Mouse (Mus musculus) CH12.LX (cell line): Measurements from ENCODE around the gene Gse1. TPM values are rescaled to one million over a fixed set of nuclear protein-coding genes. Genes with fewer than 3 reads are reported as not detected.

Source experiments
- DNase-seq: peaks from one replicate; pipeline ENCODE4 v3.0.0-alpha.2; 2013; ENCODE audit errors: extremely low read depth
- H3K27ac ChIP-seq: 2 replicates; pipeline ENCODE4 v1.5.1; 2012; ENCODE audit warnings: low read depth, mild to moderate bottlenecking, control low read depth, moderate library complexity; ENCODE audit not compliant: insufficient read depth
- H3K27me3 ChIP-seq: replicated peaks from 2 replicates; pipeline ENCODE3; 2012; ENCODE audit warnings: inconsistent platforms
- H3K36me3 ChIP-seq, 2 experiments: replicated peaks in 1 of 2; 2 replicates each; pipeline versions ENCODE3 to v1.6.1; 2012; ENCODE audit warnings: inconsistent platforms in 1 of 2, low read length in 1 of 2, mild to moderate bottlenecking in 1 of 2, mixed read lengths in 1 of 2, moderate library complexity in 1 of 2; ENCODE audit not compliant: control insufficient read depth in 1 of 2, insufficient read depth in 1 of 2
- H3K4me1 ChIP-seq, 2 experiments: 2 replicates each; pipeline ENCODE4 v1.6.1; 2012; ENCODE audit warnings: inconsistent platforms in 1 of 2, moderate library complexity in 1 of 2; ENCODE audit not compliant: insufficient read depth in 2 of 2, control insufficient read depth in 1 of 2
- H3K4me2 ChIP-seq: 2 replicates; pipeline ENCODE4 v1.6.1; 2012; ENCODE audit warnings: low read depth, mild to moderate bottlenecking, control low read depth; ENCODE audit not compliant: poor library complexity, insufficient read depth, severe bottlenecking
- H3K4me3 ChIP-seq, 3 experiments: fragments of 150-350 bp in 1 of 3; sonication (generic) in 1 of 3; replicated peaks in 1 of 3; 2 replicates each; pipeline versions ENCODE3 to v1.5.1; 2011 to 2012; ENCODE audit warnings: low read depth in 2 of 3, low read length in 2 of 3, mild to moderate bottlenecking in 2 of 3, moderate library complexity in 2 of 3, control low read depth in 1 of 3, improper control_type of control experiment in 1 of 3, inconsistent platforms in 1 of 3, mixed read lengths in 1 of 3; ENCODE audit not compliant: poor library complexity in 1 of 3
- H3K79me2 ChIP-seq: replicated peaks from 2 replicates; pipeline ENCODE4 v1.6.1; 2012; ENCODE audit warnings: mild to moderate bottlenecking, moderate library complexity; ENCODE audit not compliant: control insufficient read depth, poor library complexity, insufficient read depth, severe bottlenecking; ENCODE audit errors: extremely low read depth
- H3K9ac ChIP-seq: 2 replicates; pipeline ENCODE4 v1.6.1; 2012; ENCODE audit warnings: low read depth, mild to moderate bottlenecking, control low read depth, moderate library complexity; ENCODE audit not compliant: insufficient read depth
- H3K9me3 ChIP-seq: replicated peaks from 2 replicates; pipeline ENCODE3; 2012; ENCODE audit warnings: low read length, inconsistent platforms, mixed read lengths
- BHLHE40 ChIP-seq: IDR thresholded peaks from 2 replicates; pipeline ENCODE4 v1.6.1; 2011; ENCODE audit warnings: mild to moderate bottlenecking, low read depth, low read length, improper control_type of control experiment
- CHD2 ChIP-seq: IDR thresholded peaks from 2 replicates; pipeline ENCODE4 v1.6.1; 2011; ENCODE audit warnings: low read length, improper control_type of control experiment
- CTCF ChIP-seq, 2 experiments: IDR thresholded peaks in 1 of 2; conservative IDR thresholded peaks in 1 of 2; 2 replicates each; pipeline ENCODE4 v1.5.1; 2011 to 2012; ENCODE audit warnings: low read depth in 2 of 2, low read length in 2 of 2, improper control_type of control experiment in 1 of 2, inconsistent platforms in 1 of 2, mild to moderate bottlenecking in 1 of 2, moderate library complexity in 1 of 2
- E2F4 ChIP-seq: IDR thresholded peaks from 2 replicates; pipeline ENCODE4 v1.6.1; 2011; ENCODE audit warnings: low read depth, low read length, improper control_type of control experiment; ENCODE audit not compliant: insufficient replicate concordance
- ELF1 ChIP-seq: IDR thresholded peaks from 2 replicates; pipeline ENCODE4 v1.6.1; 2014; ENCODE audit warnings: low read depth, mild to moderate bottlenecking, inconsistent platforms, low read length, improper control_type of control experiment
- EP300 ChIP-seq: IDR thresholded peaks from 2 replicates; pipeline ENCODE4 v1.6.1; 2011; ENCODE audit warnings: low read length, improper control_type of control experiment
- ETS1 ChIP-seq: conservative IDR thresholded peaks from 2 replicates; pipeline ENCODE4 v1.6.1; 2012; ENCODE audit warnings: low read depth, mild to moderate bottlenecking, inconsistent platforms, low read length, improper control_type of control experiment, moderate library complexity
- HCFC1 ChIP-seq: IDR thresholded peaks from 2 replicates; pipeline ENCODE4 v1.6.1; 2012; ENCODE audit warnings: low read depth, mild to moderate bottlenecking, inconsistent platforms, low read length, improper control_type of control experiment
- IRF4 ChIP-seq: IDR thresholded peaks from 2 replicates; pipeline ENCODE4 v1.6.1; 2014; ENCODE audit warnings: low read depth, mild to moderate bottlenecking, inconsistent platforms, low read length, improper control_type of control experiment
- JUN ChIP-seq: IDR thresholded peaks from 2 replicates; pipeline ENCODE4 v1.6.1; 2011; ENCODE audit warnings: low read depth, mild to moderate bottlenecking, low read length, improper control_type of control experiment, moderate library complexity; ENCODE audit not compliant: insufficient read depth
- JUND ChIP-seq: conservative IDR thresholded peaks from 2 replicates; pipeline ENCODE4 v1.6.1; 2011; ENCODE audit warnings: low read depth, low read length, improper control_type of control experiment
- KAT2A ChIP-seq: IDR thresholded peaks from 2 replicates; pipeline ENCODE4 v1.6.1; 2012; ENCODE audit warnings: low read length, improper control_type of control experiment, inconsistent platforms; ENCODE audit not compliant: insufficient replicate concordance
- MAFK ChIP-seq: IDR thresholded peaks from 2 replicates; pipeline ENCODE4 v1.6.1; 2011; ENCODE audit warnings: low read length, improper control_type of control experiment; ENCODE audit not compliant: insufficient replicate concordance
- MAX ChIP-seq: IDR thresholded peaks from 2 replicates; pipeline ENCODE4 v1.6.1; 2011; ENCODE audit warnings: low read length, improper control_type of control experiment
- MAZ ChIP-seq: IDR thresholded peaks from 2 replicates; pipeline ENCODE4 v1.6.1; 2012; ENCODE audit warnings: low read depth, mild to moderate bottlenecking, inconsistent platforms, low read length, improper control_type of control experiment, moderate library complexity
- NELFE ChIP-seq: IDR thresholded peaks from 2 replicates; pipeline ENCODE4 v1.6.1; 2011; ENCODE audit warnings: low read depth, low read length, improper control_type of control experiment
- PAX5 ChIP-seq: IDR thresholded peaks from 2 replicates; pipeline ENCODE4 v1.6.1; 2012; ENCODE audit warnings: low read length, inconsistent platforms, mixed read lengths
- RAD21 ChIP-seq: IDR thresholded peaks from 2 replicates; pipeline ENCODE4 v1.6.1; 2011; ENCODE audit warnings: low read depth, mild to moderate bottlenecking, low read length, improper control_type of control experiment, moderate library complexity
- RCOR1 ChIP-seq: conservative IDR thresholded peaks from 2 replicates; pipeline ENCODE4 v1.6.1; 2012; ENCODE audit warnings: low read depth, mild to moderate bottlenecking, inconsistent platforms, low read length, improper control_type of control experiment
- SIN3A ChIP-seq: IDR thresholded peaks from 2 replicates; pipeline ENCODE4 v1.6.1; 2012; ENCODE audit warnings: low read length, improper control_type of control experiment, inconsistent platforms
- TCF12 ChIP-seq: IDR thresholded peaks from 2 replicates; pipeline ENCODE4 v1.6.1; 2014; ENCODE audit warnings: low read depth, mild to moderate bottlenecking, inconsistent platforms, low read length, improper control_type of control experiment
- UBTF ChIP-seq: IDR thresholded peaks from 2 replicates; pipeline ENCODE4 v1.6.1; 2012; ENCODE audit warnings: low read depth, mild to moderate bottlenecking, inconsistent platforms, low read length, improper control_type of control experiment, moderate library complexity
- USF1 ChIP-seq: IDR thresholded peaks from 2 replicates; pipeline ENCODE4 v1.6.1; 2014; ENCODE audit warnings: low read depth, mild to moderate bottlenecking, inconsistent platforms, low read length, improper control_type of control experiment
- USF2 ChIP-seq: conservative IDR thresholded peaks from 2 replicates; pipeline ENCODE4 v1.6.1; 2011; ENCODE audit warnings: low read depth, low read length, improper control_type of control experiment
- ZKSCAN1 ChIP-seq: IDR thresholded peaks from 2 replicates; pipeline ENCODE4 v1.6.1; 2012; ENCODE audit warnings: low read depth, inconsistent platforms, low read length, improper control_type of control experiment, borderline replicate concordance
- ZMIZ1 ChIP-seq: IDR thresholded peaks from 2 replicates; pipeline ENCODE4 v1.6.1; 2012; ENCODE audit warnings: low read depth, mild to moderate bottlenecking, inconsistent platforms, low read length, improper control_type of control experiment
- dilution Hi-C: fragments of 300-500 bp; cut with MboI; formaldehyde crosslinking; loops from 2 replicates; pipeline ENCODE4 v1.14.3; 2020; ENCODE audit warnings: low sequenced_read_pairs; ENCODE audit not compliant: extremely low pct_unique_long_range_greater_than_20kb, extremely low pct_ligation_motif_present
- in situ Hi-C: fragments of 300-500 bp; cut with MboI; formaldehyde crosslinking; loops from 3 replicates; pipeline ENCODE4 v1.14.3; 2019; ENCODE audit warnings: low sequenced_read_pairs, low pct_ligation_motif_present, low pct_unique_long_range_greater_than_20kb, mixed read lengths
- polyA plus RNA-seq: library from polyadenylated mRNA; unstranded; fragments of >175 nt; gene quantifications from 2 replicates; pipeline ENCODE4 v1.2.1, GENCODE M21; 2012; ENCODE audit warnings: low read depth; ENCODE audit not compliant: insufficient read length
- total RNA-seq, 2 experiments: library from RNA; depleted of rRNA; stranded (reverse); fragments of 300-350 nt in 1 of 2; fragments of >200 nt in 1 of 2; gene quantifications; 2 replicates each; pipeline ENCODE4 v1.2.3; 2012 to 2014

Gene Gse1
- total and polyA plus RNA-seq, 3 experiments: 1.3 to 9.8 (median 8.5) TPM

GRCm38 (mm10) chr8:120224521-120225420 is 3.5 kb upstream of the Gse1 start:
- H3K4me3 ChIP-seq: no peak overlapping the region
- H3K27me3 ChIP-seq: no peaks in the 10 kb centered on the region
- H3K79me2 ChIP-seq: no peaks in the 10 kb centered on the region
- no peak overlapping the region for H3K9ac ChIP-seq
- dilution Hi-C loops (no loop called here), in situ Hi-C loops (no loop called here)
- H3K4me2 ChIP-seq: peak overlapping the region; percentile 37
- DNase-seq: peak; percentile 65
- H3K36me3 ChIP-seq: no peaks in the 10 kb centered on the region
- H3K9me3 ChIP-seq: peaks cover 6% of the 10 kb centered on the region
- TF ChIP-seq ETS1 (peak; percentile 63), CHD2 (peak; percentile 20; the same call in 1 of the 2 replicates), IRF4 (peak; percentile 82), JUND (no peak), RAD21 (no peak), MAX (peak; percentile 62; the same call in 1 of the 2 replicates), TCF12 (peak; percentile 88), EP300 (peak; percentile 65; the same call in 1 of the 2 replicates), ELF1 (no peak), MAFK (peak; percentile 59; the same call in 1 of the 2 replicates), BHLHE40 (peak; percentile 40), RCOR1 (0 out of 2 replicates have a peak, but pooled peaks have one; percentile 56)
- H3K27ac ChIP-seq: peak overlapping the region; percentile 91
- H3K4me1 ChIP-seq: peaks cover 37 to 48% of the 10 kb centered on the region in 2 experiments

- H3K4me1 ChIP-seq: peaks cover 39 to 55% of the 10 kb centered on the region in 2 experiments
- H3K36me3 ChIP-seq: no peaks in the 10 kb centered on the region
- dilution Hi-C loops: no loop called here
- H3K27me3 ChIP-seq: no peaks in the 10 kb centered on the region
- H3K9ac ChIP-seq: peak overlapping the region; percentile 41; the same call in 1 of the 2 replicates
- peak overlapping the region; percentile 91 for H3K27ac ChIP-seq
- peak overlapping the region; percentile 37 for H3K4me2 ChIP-seq
- H3K9me3 ChIP-seq: peaks cover 11% of the 10 kb centered on the region
- no peaks in the 10 kb centered on the region for H3K79me2 ChIP-seq
- peak overlapping the region in 2 of 3 experiments; percentile 7 to 26 for H3K4me3 ChIP-seq
- peak; percentile 87 for DNase-seq
- in situ Hi-C loops: no loop called here
- no peak for TF ChIP-seq ZMIZ1
- peak; percentile 81 for TF ChIP-seq SIN3A
- TF ChIP-seq USF1: no peak
- peak; percentile 44; the same call in 1 of the 2 replicates for TF ChIP-seq ELF1
- no peak; the same call in none of the 2 replicates for TF ChIP-seq JUND
- peak in 1 of 2 experiments; percentile 29; a peak in 2 of 4 replicates for TF ChIP-seq CTCF (conservative IDR thresholded peaks at IDR 0.05 in 1 of 2, IDR thresholded peaks at IDR 0.05 in 1 of 2; ENCODE audit: low read depth in 2 of 2, low read length in 2 of 2)
- peak; percentile 93 for TF ChIP-seq ETS1
- no peak for TF ChIP-seq MAZ
- TF ChIP-seq RAD21: no peak
- peak; percentile 48; the same call in 1 of the 2 replicates for TF ChIP-seq JUN
- no peak for TF ChIP-seq E2F4
- peak; percentile 21; the same call in 1 of the 2 replicates for TF ChIP-seq HCFC1
- no peak for TF ChIP-seq ZKSCAN1
- TF ChIP-seq MAX: 0 out of 2 replicates have a peak, but pooled peaks have one; percentile 46
- TF ChIP-seq KAT2A: no peak
- TF ChIP-seq NELFE: no peak
- TF ChIP-seq USF2: no peak
- peak; percentile 80 for TF ChIP-seq TCF12
- 0 out of 2 replicates have a peak, but pooled peaks have one; percentile 50 for TF ChIP-seq RCOR1
- TF ChIP-seq EP300: peak; percentile 84
- peak; percentile 83; the same call in 1 of the 2 replicates for TF ChIP-seq IRF4
- TF ChIP-seq UBTF: no peak
- no peak for TF ChIP-seq PAX5
Measured at GRCm38 (mm10) chr8:120225421-120226151, 2.7 kb upstream of the Gse1 start.
